Mouse (Mus musculus): ENCODE data around the gene Kcnj9.

GRCm38 (mm10) chr1:172322725-172323124 lies 6.4 kb downstream of the Kcnj9 start:
- TF ChIP-seq CTCF (IDR thresholded peaks at IDR 0.05; ENCODE audit: low read depth) (no peak), EP300 (IDR thresholded peaks at IDR 0.05; ENCODE audit: low read depth) (no peak)

All from liver, embryonic 14.5 days (tissue).